Mouse (Mus musculus) heart, embryonic 10.5 days (tissue): ENCODE results near the gene H2al2a. TPM values are rescaled to one million over a fixed set of nuclear protein-coding genes. Genes with fewer than 3 reads are reported as not detected.
"Not testable (repeated sequence)": the region's sequence is repeated elsewhere in the genome, so short reads cannot be mapped to it uniquely, and the experiment has no call there.

Source experiments
- DNase-seq: peaks from one replicate; pipeline ENCODE4 v3.0.0-alpha.2; 2017; ENCODE audit warnings: low spot score
- H3K27ac ChIP-seq: fragments of 300-500 bp; sonication (generic); 2 replicates; pipeline ENCODE4 v1.5.1; 2016; ENCODE audit warnings: mild to moderate bottlenecking
- H3K27me3 ChIP-seq: fragments of 300-500 bp; sonication (generic); 2 replicates; pipeline ENCODE4 v1.6.1; 2016; ENCODE audit warnings: mild to moderate bottlenecking; ENCODE audit not compliant: poor library complexity, insufficient read depth, severe bottlenecking
- H3K36me3 ChIP-seq: fragments of 300-500 bp; sonication (generic); 2 replicates; pipeline ENCODE4 v1.6.1; 2016; ENCODE audit warnings: mild to moderate bottlenecking, moderate library complexity
- H3K4me1 ChIP-seq: fragments of 300-500 bp; sonication (generic); 2 replicates; pipeline ENCODE4 v1.6.1; 2016; ENCODE audit warnings: mild to moderate bottlenecking
- H3K4me3 ChIP-seq: fragments of 300-500 bp; sonication (generic); 2 replicates; pipeline ENCODE4 v1.5.1; 2016; ENCODE audit warnings: mild to moderate bottlenecking, moderate library complexity
- H3K9me3 ChIP-seq: fragments of 300-500 bp; sonication (generic); 2 replicates; pipeline ENCODE4 v1.6.1; 2016; ENCODE audit warnings: mild to moderate bottlenecking, moderate library complexity
- WGBS: fragments of 180-500 bp; shearing (Covaris S2); methylation state at CpG from one replicate; pipeline ENCODE4 v1.1.7; 2016; 5-methylcytosine and 5-hydroxymethylcytosine counted together
- polyA plus RNA-seq: library from polyadenylated mRNA; unstranded; fragments of >200 nt; fragmentation: Nextera tagmentation; extraction: Ambion mirVana; gene quantifications from 2 replicates; pipeline ENCODE4 v1.2.1, GENCODE M21; 2016

Gene H2al2a
- polyA plus RNA-seq, 1 experiment from 2014 or later, result not detected

DNA sequence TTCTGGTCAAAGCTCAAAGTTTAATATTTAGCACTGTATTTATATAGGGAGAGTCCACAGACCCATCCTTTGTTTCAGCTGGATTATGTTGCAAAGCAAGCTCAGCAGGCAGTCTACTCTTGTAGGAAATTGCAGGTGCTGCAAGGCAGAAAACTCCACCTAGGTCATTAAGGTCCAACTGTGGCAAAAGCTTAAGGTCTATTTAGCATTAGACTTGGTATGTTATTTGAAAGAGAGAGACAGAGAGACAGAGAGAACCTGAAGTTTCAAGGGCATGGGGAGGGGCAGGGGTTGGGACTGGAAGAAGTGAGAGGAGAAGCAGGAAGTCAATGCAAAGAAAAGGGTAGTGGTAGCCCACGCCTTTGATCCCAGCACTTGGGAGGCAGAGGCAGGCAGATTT, 14.0 kb downstream of the H2al2a start:
- Histone ChIP-seq H3K4me3 (no peak overlapping the region), H3K9me3 (no peaks in the 10 kb centered on the region), H3K27ac (no peak overlapping the region), H3K4me1 (no peaks in the 10 kb centered on the region), H3K36me3 (no peaks in the 10 kb centered on the region), H3K27me3 (no peaks in the 10 kb centered on the region)
- no peak for DNase-seq
- WGBS, result 72% methylated on average over 1 of the region's 1 CpGs

DNA sequence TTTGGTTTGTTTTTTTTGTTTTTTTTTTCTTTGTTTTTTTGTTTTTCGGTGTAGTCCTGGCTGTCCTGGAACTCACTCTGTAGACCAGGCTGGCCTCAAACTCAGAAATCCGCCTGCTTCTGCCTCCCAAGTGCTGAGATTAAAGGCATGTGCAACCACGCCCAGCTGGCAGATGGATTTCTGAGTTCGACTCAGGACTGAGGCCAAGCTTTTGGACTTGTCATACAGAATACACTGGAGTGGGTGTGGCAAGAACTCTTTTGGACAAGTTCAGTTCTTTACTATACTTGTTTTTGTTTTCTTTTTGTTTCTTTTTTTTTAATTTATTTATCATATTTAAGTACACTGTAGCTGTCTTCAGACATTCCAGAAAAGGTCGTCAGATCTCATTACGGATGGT, 18.1 kb downstream of the H2al2a start:
- Histone ChIP-seq H3K27me3 (no peaks in the 10 kb centered on the region), H3K4me1 (peaks cover 13% of the 10 kb centered on the region), H3K4me3 (no peak overlapping the region), H3K36me3 (no peaks in the 10 kb centered on the region), H3K9me3 (no peaks in the 10 kb centered on the region), H3K27ac (no peak overlapping the region)
- WGBS, result 85% methylated on average over 6 of the region's 6 CpGs
- DNase-seq, result no peak

DNA sequence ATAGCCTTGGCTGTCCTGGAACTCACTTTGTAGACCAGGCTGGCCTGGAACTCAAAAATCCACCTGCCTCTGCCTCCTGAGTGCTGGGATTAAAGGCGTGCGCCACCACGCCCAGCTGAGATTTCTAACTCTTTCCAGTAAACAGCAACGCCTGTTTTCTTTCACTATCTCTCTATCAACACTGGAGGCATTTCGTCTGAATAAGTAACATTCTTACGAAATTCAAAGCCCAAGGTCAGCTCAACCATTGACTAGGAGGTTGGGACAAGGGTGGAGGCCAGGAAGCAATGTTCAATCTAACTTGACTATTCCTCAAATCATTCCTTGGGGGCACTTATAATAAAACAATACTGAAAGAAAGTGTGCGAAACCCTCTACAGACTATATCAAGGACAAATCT, 18.5 kb downstream of the H2al2a start:
- H3K27me3 ChIP-seq, H3K27ac ChIP-seq, H3K36me3 ChIP-seq, H3K9me3 ChIP-seq, H3K4me3 ChIP-seq, DNase-seq: not testable (repeated sequence)
- WGBS, result 85% methylated on average over 7 of the region's 7 CpGs
- peaks cover 13% of the 10 kb centered on the region for H3K4me1 ChIP-seq

DNA sequence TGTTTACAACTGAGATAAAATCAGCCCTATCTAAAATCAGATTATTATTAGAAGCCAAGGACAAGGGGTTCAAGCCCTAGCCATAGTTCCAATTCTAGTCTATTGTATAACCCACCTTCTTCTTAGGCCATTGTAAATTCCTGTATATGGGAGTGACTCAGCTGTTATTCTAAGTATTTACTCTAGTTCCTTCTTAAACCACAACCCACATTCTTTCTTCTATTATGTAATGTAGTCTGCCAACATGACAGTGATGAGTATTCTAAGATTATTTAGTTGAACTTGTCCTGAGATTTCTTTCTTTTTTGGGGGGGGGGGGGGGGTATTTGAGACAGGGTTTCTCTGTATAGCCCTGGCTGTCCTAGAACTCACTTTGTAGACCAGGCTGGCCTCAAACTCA, 19.1 kb downstream of the H2al2a start:
- not testable (repeated sequence) for H3K27me3 ChIP-seq, H3K36me3 ChIP-seq, DNase-seq, H3K27ac ChIP-seq, H3K4me3 ChIP-seq, H3K9me3 ChIP-seq
- peaks cover 13% of the 10 kb centered on the region for H3K4me1 ChIP-seq

DNA sequence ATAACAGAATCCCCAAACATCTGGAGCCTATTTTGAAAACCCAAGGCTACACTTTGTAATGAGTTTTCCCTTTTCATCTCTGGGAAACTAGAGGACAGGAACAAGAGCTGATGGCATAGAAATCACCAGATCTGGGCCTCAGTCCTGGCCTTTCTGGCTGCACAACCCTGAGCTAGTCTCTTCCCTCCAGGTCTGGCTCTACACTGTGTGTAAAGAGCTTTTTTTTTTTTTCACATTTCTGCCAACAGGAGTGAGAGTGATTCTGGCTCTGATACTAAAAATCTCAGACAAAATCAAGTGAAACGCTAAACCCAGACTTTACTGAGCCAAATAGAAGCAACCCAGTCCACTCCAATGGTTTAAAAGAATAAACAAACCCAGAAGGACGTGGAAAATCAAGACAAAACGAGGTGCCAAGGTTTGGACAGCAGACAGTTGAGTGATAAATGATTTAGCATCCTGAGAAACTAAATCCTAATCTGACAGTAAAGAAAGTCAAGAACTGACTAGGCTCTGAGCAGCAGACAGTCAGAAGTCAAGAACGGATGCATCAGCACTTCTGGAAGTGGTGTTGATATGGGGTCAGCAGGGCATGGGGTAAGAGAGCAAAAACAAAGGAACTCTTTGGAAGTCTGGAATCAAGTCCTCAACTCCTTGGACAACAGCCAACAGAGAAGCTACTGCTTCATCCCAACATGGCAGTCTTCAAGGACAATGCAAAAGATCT, 21.0 kb downstream of the H2al2a start:
- no peaks in the 10 kb centered on the region for H3K36me3 ChIP-seq

DNA sequence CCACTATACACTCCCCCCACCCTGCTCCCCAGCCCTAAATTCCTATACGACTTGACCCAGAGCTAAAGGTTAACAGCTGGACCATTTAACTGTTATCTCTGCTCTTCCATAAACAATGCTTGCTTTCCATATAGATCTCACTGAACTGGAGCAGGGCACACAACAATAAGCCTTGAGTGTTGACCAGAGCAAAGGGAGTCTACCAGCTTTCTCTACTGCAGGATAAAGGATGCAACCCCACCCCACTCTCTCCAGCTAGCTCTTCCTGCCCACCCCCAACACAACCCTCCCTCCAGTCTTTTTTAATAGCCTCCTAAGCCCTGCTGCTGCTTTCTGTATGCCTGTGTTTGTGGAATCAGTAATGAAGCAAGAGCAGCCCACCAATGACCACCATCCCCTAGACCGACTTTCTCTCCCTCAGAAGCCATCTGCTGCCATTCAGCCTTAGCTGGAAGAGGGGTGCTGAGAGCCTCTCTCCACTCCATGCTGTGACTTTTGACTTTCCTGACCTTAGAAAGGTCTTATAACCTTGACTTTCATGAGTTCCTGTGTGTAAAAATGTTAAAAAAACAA, 22.8 kb downstream of the H2al2a start:
- Histone ChIP-seq H3K36me3 (no peaks in the 10 kb centered on the region), H3K4me3 (no peak overlapping the region)
- 29% methylated on average over 2 of the region's 2 CpGs for WGBS

More for the DNA sequence above, 21.0 kb downstream of the H2al2a start:
- WGBS, result 43% methylated on average over 4 of the region's 4 CpGs
- DNase-seq, result no peak
- Histone ChIP-seq H3K27me3 (no peaks in the 10 kb centered on the region), H3K4me1 (peaks cover 13% of the 10 kb centered on the region), H3K9me3 (no peaks in the 10 kb centered on the region), H3K4me3 (no peak overlapping the region), H3K27ac (no peak overlapping the region)

DNA sequence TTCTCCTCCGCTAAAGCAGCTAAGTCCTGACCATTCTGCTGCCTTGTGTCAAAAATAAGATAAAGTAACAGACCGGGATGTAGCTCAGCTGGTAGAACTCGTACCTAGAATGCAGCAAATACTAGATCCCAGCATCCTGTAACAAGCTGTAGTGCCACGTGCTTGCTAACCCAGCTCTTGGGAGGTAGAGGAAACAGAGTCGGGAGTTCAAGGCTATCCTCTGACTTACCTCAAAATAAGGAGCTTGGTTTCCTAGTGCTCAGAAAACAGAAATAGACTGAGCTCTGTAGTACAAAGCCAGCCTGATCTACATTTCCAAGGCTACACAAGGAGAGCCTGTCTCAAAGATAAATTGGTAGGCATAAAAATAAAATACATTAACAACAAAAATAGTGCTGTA, 23.5 kb downstream of the H2al2a start:
- H3K4me3 ChIP-seq, result no peak overlapping the region
- no peaks in the 10 kb centered on the region for H3K36me3 ChIP-seq
- H3K9me3 ChIP-seq, result no peaks in the 10 kb centered on the region
- WGBS, result 71% methylated on average over 5 of the region's 5 CpGs
- no peak overlapping the region for H3K27ac ChIP-seq
- H3K27me3 ChIP-seq, result no peaks in the 10 kb centered on the region
- H3K4me1 ChIP-seq, result peaks cover 21% of the 10 kb centered on the region
- DNase-seq, result no peak

More for the DNA sequence above, 22.8 kb downstream of the H2al2a start:
- Histone ChIP-seq H3K9me3 (no peaks in the 10 kb centered on the region), H3K27me3 (no peaks in the 10 kb centered on the region), H3K4me1 (peaks cover 21% of the 10 kb centered on the region), H3K27ac (peak overlapping the region; percentile 16; the same call in 1 of the 2 replicates)
- no peak for DNase-seq

DNA sequence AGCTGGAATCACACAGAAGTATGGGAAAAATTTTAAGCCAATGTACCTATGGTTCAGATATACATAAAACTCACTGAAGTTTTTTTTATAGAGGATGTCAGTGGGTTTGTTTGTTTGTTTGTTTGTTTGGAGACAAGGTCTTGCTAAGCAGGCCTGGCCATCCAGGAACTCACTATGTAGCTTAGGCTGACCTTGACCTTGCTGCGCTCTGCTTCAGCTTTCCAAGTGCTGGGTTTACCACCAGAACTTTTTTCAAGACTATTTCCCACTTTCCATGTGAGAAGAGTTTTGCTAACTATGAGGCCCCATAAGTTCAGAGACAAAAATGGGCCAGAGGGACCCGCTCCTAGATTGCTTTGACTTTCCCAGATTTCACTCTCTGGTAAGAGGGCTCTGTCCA, 23.9 kb downstream of the H2al2a start:
- Histone ChIP-seq H3K27me3 (no peaks in the 10 kb centered on the region), H3K4me1 (peaks cover 21% of the 10 kb centered on the region), H3K27ac (no peak overlapping the region), H3K4me3 (no peak overlapping the region), H3K36me3 (no peaks in the 10 kb centered on the region), H3K9me3 (no peaks in the 10 kb centered on the region)
- 84% methylated on average over 2 of the region's 2 CpGs for WGBS
- no peak for DNase-seq

DNA sequence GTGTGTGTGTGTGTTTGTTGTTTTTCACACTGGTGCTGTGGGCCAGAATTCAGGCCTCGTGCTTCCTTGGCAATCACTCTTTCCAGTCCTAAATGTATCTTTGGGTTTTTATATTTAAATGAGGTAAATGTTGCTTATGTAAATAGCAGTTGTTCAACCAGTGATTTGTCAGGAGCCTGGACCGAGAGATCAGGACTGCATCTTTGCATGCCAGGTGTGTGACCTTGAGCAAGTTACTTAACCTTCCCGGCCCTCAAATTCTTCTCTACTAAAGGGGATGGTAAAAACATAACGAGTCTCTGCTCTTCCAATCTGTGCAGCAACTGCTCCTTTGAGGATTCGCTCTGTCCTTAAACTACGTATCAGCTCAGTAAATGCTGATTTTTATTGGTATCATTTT, 25.4 kb downstream of the H2al2a start:
- DNase-seq, result no peak
- H3K4me1 ChIP-seq, result peaks cover 21% of the 10 kb centered on the region
- H3K27ac ChIP-seq, result no peak overlapping the region
- H3K36me3 ChIP-seq, result no peaks in the 10 kb centered on the region
- H3K27me3 ChIP-seq, result no peaks in the 10 kb centered on the region
- no peaks in the 10 kb centered on the region for H3K9me3 ChIP-seq
- H3K4me3 ChIP-seq, result no peak overlapping the region
- 68% methylated on average over 6 of the region's 6 CpGs for WGBS

DNA sequence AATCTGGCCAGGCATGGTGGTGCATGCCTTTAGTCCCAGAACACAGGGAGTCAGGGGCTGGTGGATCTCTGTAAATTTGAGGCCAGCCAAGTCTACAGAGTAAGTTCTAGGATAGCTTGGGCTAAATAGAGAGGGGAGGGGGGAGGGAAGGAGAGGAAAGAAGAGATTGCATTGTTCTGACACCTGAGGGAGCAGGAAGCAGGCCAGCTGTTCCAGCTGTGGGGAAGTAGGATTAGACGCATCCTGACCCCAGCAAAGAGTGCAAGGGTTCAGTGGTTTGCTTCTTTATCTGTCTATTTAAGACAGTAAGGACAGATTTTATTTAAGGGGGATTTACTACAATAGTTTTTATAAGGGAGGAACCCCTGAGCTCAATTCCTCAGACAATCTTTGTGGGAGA, 26.1 kb downstream of the H2al2a start:
- WGBS, result 48% methylated on average over 1 of the region's 1 CpGs
- no peaks in the 10 kb centered on the region for H3K36me3 ChIP-seq

DNA sequence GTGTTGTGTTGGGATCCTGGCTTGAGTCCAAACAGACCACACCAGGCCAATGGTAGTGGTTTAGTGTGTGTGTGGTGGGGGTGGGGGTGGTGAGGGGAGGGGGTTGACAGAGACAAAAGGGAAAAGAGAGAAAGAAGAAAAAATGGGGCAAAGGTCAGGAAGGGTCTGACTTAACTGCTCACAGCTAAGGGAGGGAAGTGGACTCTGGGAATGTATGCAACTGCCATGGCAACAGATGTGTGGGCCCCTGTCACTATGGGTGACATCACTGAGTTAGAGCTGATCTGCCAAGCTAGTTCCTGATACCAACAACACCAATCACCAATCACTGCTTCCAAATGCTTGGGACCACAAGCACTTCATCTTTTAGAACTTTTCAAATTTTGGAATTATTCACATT, 26.6 kb downstream of the H2al2a start:
- H3K4me3 ChIP-seq, result no peak overlapping the region
- peaks cover 13% of the 10 kb centered on the region for H3K4me1 ChIP-seq
- H3K9me3 ChIP-seq, result no peaks in the 10 kb centered on the region
- H3K27me3 ChIP-seq, result no peaks in the 10 kb centered on the region
- no peaks in the 10 kb centered on the region for H3K36me3 ChIP-seq
- no peak overlapping the region for H3K27ac ChIP-seq
- DNase-seq, result no peak

More for the DNA sequence above, 26.1 kb downstream of the H2al2a start:
- no peaks in the 10 kb centered on the region for H3K9me3 ChIP-seq
- DNase-seq, result no peak
- H3K27me3 ChIP-seq, result no peaks in the 10 kb centered on the region
- H3K27ac ChIP-seq, result no peak overlapping the region
- H3K4me1 ChIP-seq, result peaks cover 15% of the 10 kb centered on the region
- no peak overlapping the region for H3K4me3 ChIP-seq

DNA sequence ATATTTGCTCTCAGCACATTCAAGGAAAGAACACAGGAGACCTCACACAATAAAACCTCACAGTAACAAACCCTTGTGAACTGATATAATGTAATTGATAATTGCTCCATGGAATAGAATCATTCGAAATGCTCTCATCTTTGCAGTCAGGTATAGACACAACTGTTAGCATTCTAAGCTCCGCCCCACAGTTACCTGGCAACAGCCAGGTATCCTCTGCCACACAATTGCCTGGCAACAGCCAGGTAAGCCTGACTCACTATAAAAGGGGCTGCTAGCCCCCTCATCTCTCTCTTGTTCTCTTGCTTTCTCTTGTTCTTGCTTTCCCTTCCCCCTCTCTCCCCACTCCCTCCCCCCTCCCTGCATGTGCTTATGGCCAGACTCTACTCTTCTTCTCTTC, 28.2 kb downstream of the H2al2a start:
- 78% methylated on average over 2 of the region's 2 CpGs for WGBS
- Histone ChIP-seq H3K27me3 (no peaks in the 10 kb centered on the region), H3K4me3 (no peak overlapping the region), H3K9me3 (no peaks in the 10 kb centered on the region), H3K36me3 (no peaks in the 10 kb centered on the region), H3K4me1 (peaks cover 8% of the 10 kb centered on the region; the same call in 1 of the 2 replicates), H3K27ac (no peak overlapping the region)
- no peak for DNase-seq

DNA sequence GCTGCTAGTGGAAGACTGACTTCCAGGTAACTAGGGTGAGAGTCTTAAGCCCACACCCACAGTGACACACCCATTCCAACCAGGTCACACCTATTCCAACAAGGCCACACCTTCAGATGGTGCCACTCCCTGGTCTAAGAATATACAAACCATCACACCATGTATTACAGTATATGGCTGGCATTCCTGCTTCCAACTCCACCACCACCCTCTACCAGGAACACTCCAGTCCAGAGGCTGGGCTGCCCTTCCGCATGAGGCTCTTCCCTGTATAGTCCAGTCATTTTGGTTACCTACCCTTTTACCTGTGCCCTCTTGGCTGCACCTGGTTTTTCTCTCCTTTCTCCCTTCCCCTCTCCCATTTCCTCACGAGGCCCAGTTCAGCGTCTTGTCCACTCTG, 28.7 kb downstream of the H2al2a start:
- not testable (repeated sequence) for H3K27ac ChIP-seq, H3K4me1 ChIP-seq, H3K27me3 ChIP-seq, DNase-seq, H3K4me3 ChIP-seq, H3K36me3 ChIP-seq, H3K9me3 ChIP-seq
- 78% methylated on average over 3 of the region's 3 CpGs for WGBS

DNA sequence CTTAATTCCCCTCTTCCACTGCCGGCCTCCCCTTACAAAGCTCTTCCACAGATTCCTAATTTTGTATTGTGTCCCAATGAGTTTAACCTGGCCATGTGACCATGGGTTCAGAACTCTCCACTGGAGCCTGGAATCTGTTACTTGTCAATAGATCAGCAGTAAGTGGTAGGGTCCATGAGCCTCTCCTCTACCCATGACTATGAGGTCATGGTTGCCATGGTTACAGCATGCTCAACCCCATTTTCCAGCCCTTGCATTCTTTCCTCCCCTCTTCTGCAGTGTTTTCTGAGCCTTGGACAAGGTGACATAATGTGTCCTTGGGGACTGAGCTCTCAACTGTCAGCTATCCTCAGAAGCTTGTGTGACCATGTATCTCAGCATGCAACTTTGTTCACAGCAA, 37.3 kb downstream of the H2al2a start:
- Histone ChIP-seq H3K36me3 (no peaks in the 10 kb centered on the region), H3K27ac (no peak overlapping the region), H3K4me3 (no peak overlapping the region), H3K4me1 (no peaks in the 10 kb centered on the region), H3K9me3 (peaks cover 5% of the 10 kb centered on the region; the same call in 1 of the 2 replicates), H3K27me3 (no peaks in the 10 kb centered on the region)
- no peak for DNase-seq
- WGBS, result 67% methylated on average over 1 of the region's 1 CpGs
